Mouse (Mus musculus): Measurements from ENCODE around the gene Gm11060. TPM values are rescaled to one million over a fixed set of nuclear protein-coding genes. Genes with fewer than 3 reads are reported as not detected.

The Gm11060 gene
- total RNA-seq, 4 experiments from 2014 or later, result not detected

Other genes starting within 250 kb of the Gm11060 start
- gene Prrg4, start 242.1 kb upstream of the Gm11060 start, total RNA-seq (2022), result 10 to 100 TPM in 2 of 4 experiments, 1 to 10 TPM in 2; 3.2 to 20.5 (median 10.9) TPM
- gene Ccdc73, start 224.2 kb upstream of the Gm11060 start, total RNA-seq (2022), result 10 to 100 TPM in 1 of 4 experiments, 1 to 10 TPM in 3; 4.4 to 10.4 (median 4.7) TPM
- 100 to 1,000 TPM; 138 to 156 (median 148) TPM for gene Eif3m, start 74.9 kb upstream of the Gm11060 start, total RNA-seq (2022)
- 1 to 10 TPM; 1.1 to 3.2 (median 2.5) TPM for gene Wt1, start 34.5 kb downstream of the Gm11060 start, total RNA-seq (2022)
- under 1 TPM in 3 of 4 experiments, not detected in 1; 0.26 to 0.70 (median 0.67) TPM for gene Them7, start 132.3 kb downstream of the Gm11060 start, total RNA-seq (2022)